Mouse (Mus musculus): ENCODE results near the gene Vgf. TPM values are rescaled to one million over a fixed set of nuclear protein-coding genes. Genes with fewer than 3 reads are reported as not detected.

Vgf gene
- polyA plus RNA-seq, 1 experiment from 2014 or later = 0.14 TPM

- H3K36me3 ChIP-seq (ENCODE audit: control insufficient read depth, insufficient read depth, low read length) = no peaks in the 10 kb centered on the region
- no peak for DNase-seq (ENCODE audit: low spot score)
- no peaks in the 10 kb centered on the region for H3K27me3 ChIP-seq (ENCODE audit: control insufficient read depth, insufficient read depth, low read length)
- H3K4me2 ChIP-seq (replicated peaks; ENCODE audit: low read depth, low read length) = no peak overlapping the region
- no peak overlapping the region for H3K4me3 ChIP-seq (ENCODE audit: low read depth, low read length)
- 41% methylated on average over 6 of the region's 6 CpGs for WGBS
- H3K4me1 ChIP-seq (replicated peaks; ENCODE audit: control insufficient read depth, insufficient read depth, low read length) = no peaks in the 10 kb centered on the region
- H3K27ac ChIP-seq (ENCODE audit: low read depth, low read length) = no peak overlapping the region
- no peaks in the 10 kb centered on the region for H3K9me3 ChIP-seq (ENCODE audit: control insufficient read depth, low read length)
- no peak overlapping the region for H3K9ac ChIP-seq (ENCODE audit: low read depth, low read length)
- ATAC-seq (ENCODE audit: low FRiP score) = no peak
Measured at GRCm38 (mm10) chr5:137051125-137051524, 24.9 kb downstream of the Vgf start.

GRCm38 (mm10) chr5:137051914-137052505, 25.8 kb downstream of the Vgf start:
- 85% methylated on average over 5 of the region's 5 CpGs for WGBS
- Histone ChIP-seq H3K4me3 (ENCODE audit: low read depth, low read length) (no peak overlapping the region), H3K27ac (ENCODE audit: low read depth, low read length) (no peak overlapping the region), H3K4me2 (replicated peaks; ENCODE audit: low read depth, low read length) (no peak overlapping the region), H3K9ac (ENCODE audit: low read depth, low read length) (no peak overlapping the region), H3K27me3 (ENCODE audit: control insufficient read depth, insufficient read depth, low read length) (no peaks in the 10 kb centered on the region), H3K36me3 (ENCODE audit: control insufficient read depth, insufficient read depth, low read length) (no peaks in the 10 kb centered on the region), H3K9me3 (ENCODE audit: control insufficient read depth, low read length) (no peaks in the 10 kb centered on the region), H3K4me1 (replicated peaks; ENCODE audit: control insufficient read depth, insufficient read depth, low read length) (no peaks in the 10 kb centered on the region)
- ATAC-seq (ENCODE audit: low FRiP score) = no peak
- no peak for DNase-seq (ENCODE audit: low spot score)

GRCm38 (mm10) chr5:137054299-137054698, 28.1 kb downstream of the Vgf start:
- Histone ChIP-seq H3K4me3 (ENCODE audit: low read depth, low read length) (no peak overlapping the region), H3K36me3 (ENCODE audit: control insufficient read depth, insufficient read depth, low read length) (no peaks in the 10 kb centered on the region), H3K27me3 (ENCODE audit: control insufficient read depth, insufficient read depth, low read length) (no peaks in the 10 kb centered on the region), H3K9ac (ENCODE audit: low read depth, low read length) (no peak overlapping the region), H3K4me2 (replicated peaks; ENCODE audit: low read depth, low read length) (no peak overlapping the region), H3K9me3 (ENCODE audit: control insufficient read depth, low read length) (no peaks in the 10 kb centered on the region), H3K27ac (ENCODE audit: low read depth, low read length) (no peak overlapping the region), H3K4me1 (replicated peaks; ENCODE audit: control insufficient read depth, insufficient read depth, low read length) (no peaks in the 10 kb centered on the region)
- WGBS = 91% methylated on average over 7 of the region's 7 CpGs
- no peak for ATAC-seq (ENCODE audit: low FRiP score)
- DNase-seq (ENCODE audit: low spot score) = no peak

- Histone ChIP-seq H3K4me1 (replicated peaks; ENCODE audit: control insufficient read depth, insufficient read depth, low read length) (no peaks in the 10 kb centered on the region), H3K4me2 (replicated peaks; ENCODE audit: low read depth, low read length) (no peak overlapping the region), H3K36me3 (ENCODE audit: control insufficient read depth, insufficient read depth, low read length) (no peaks in the 10 kb centered on the region), H3K9ac (ENCODE audit: low read depth, low read length) (no peak overlapping the region), H3K27ac (ENCODE audit: low read depth, low read length) (no peak overlapping the region), H3K4me3 (ENCODE audit: low read depth, low read length) (no peak overlapping the region), H3K27me3 (ENCODE audit: control insufficient read depth, insufficient read depth, low read length) (no peaks in the 10 kb centered on the region), H3K9me3 (ENCODE audit: control insufficient read depth, low read length) (no peaks in the 10 kb centered on the region)
- 83% methylated on average over 5 of the region's 5 CpGs for WGBS
- ATAC-seq (ENCODE audit: low FRiP score) (no peak), DNase-seq (ENCODE audit: low spot score) (no peak)
Measured at GRCm38 (mm10) chr5:137054873-137055272, 28.7 kb downstream of the Vgf start.

- Histone ChIP-seq H3K9me3 (ENCODE audit: control insufficient read depth, low read length) (no peaks in the 10 kb centered on the region), H3K9ac (ENCODE audit: low read depth, low read length) (no peak overlapping the region), H3K36me3 (ENCODE audit: control insufficient read depth, insufficient read depth, low read length) (no peaks in the 10 kb centered on the region), H3K4me3 (ENCODE audit: low read depth, low read length) (no peak overlapping the region), H3K27ac (ENCODE audit: low read depth, low read length) (no peak overlapping the region), H3K27me3 (ENCODE audit: control insufficient read depth, insufficient read depth, low read length) (no peaks in the 10 kb centered on the region), H3K4me2 (replicated peaks; ENCODE audit: low read depth, low read length) (no peak overlapping the region), H3K4me1 (replicated peaks; ENCODE audit: control insufficient read depth, insufficient read depth, low read length) (no peaks in the 10 kb centered on the region)
- ATAC-seq (ENCODE audit: low FRiP score) (no peak), DNase-seq (ENCODE audit: low spot score) (peak; percentile 44)
- WGBS = 20% methylated on average over 11 of the region's 12 CpGs
Measured at GRCm38 (mm10) chr5:137061809-137062481, 35.8 kb downstream of the Vgf start.

GRCm38 (mm10) chr5:137062601-137063000, 36.4 kb downstream of the Vgf start:
- Histone ChIP-seq H3K27me3 (ENCODE audit: control insufficient read depth, insufficient read depth, low read length) (no peaks in the 10 kb centered on the region), H3K4me1 (replicated peaks; ENCODE audit: control insufficient read depth, insufficient read depth, low read length) (no peaks in the 10 kb centered on the region), H3K27ac (ENCODE audit: low read depth, low read length) (no peak overlapping the region), H3K4me2 (replicated peaks; ENCODE audit: low read depth, low read length) (no peak overlapping the region), H3K9ac (ENCODE audit: low read depth, low read length) (no peak overlapping the region), H3K9me3 (ENCODE audit: control insufficient read depth, low read length) (no peaks in the 10 kb centered on the region), H3K36me3 (ENCODE audit: control insufficient read depth, insufficient read depth, low read length) (no peaks in the 10 kb centered on the region), H3K4me3 (ENCODE audit: low read depth, low read length) (no peak overlapping the region)
- 95% methylated on average over 5 of the region's 5 CpGs for WGBS
- ATAC-seq (ENCODE audit: low FRiP score) (no peak), DNase-seq (ENCODE audit: low spot score) (no peak)

- H3K9ac ChIP-seq (ENCODE audit: low read depth, low read length) = no peak overlapping the region
- ATAC-seq (ENCODE audit: low FRiP score) (no peak), DNase-seq (ENCODE audit: low spot score) (no peak)
- H3K4me3 ChIP-seq (ENCODE audit: low read depth, low read length) = no peak overlapping the region
- no peak overlapping the region for H3K4me2 ChIP-seq (replicated peaks; ENCODE audit: low read depth, low read length)
- no peaks in the 10 kb centered on the region for H3K9me3 ChIP-seq (ENCODE audit: control insufficient read depth, low read length)
- 68% methylated on average over 6 of the region's 6 CpGs for WGBS
- no peak overlapping the region for H3K27ac ChIP-seq (ENCODE audit: low read depth, low read length)
- H3K4me1 ChIP-seq (replicated peaks; ENCODE audit: control insufficient read depth, insufficient read depth, low read length) = no peaks in the 10 kb centered on the region
- no peaks in the 10 kb centered on the region for H3K27me3 ChIP-seq (ENCODE audit: control insufficient read depth, insufficient read depth, low read length)
- no peaks in the 10 kb centered on the region for H3K36me3 ChIP-seq (ENCODE audit: control insufficient read depth, insufficient read depth, low read length)
Measured at GRCm38 (mm10) chr5:137065454-137065853, 39.3 kb downstream of the Vgf start.

GRCm38 (mm10) chr5:137065923-137066322, 39.7 kb downstream of the Vgf start:
- H3K27ac ChIP-seq (ENCODE audit: low read depth, low read length) = no peak overlapping the region
- H3K27me3 ChIP-seq (ENCODE audit: control insufficient read depth, insufficient read depth, low read length) = no peaks in the 10 kb centered on the region
- DNase-seq (ENCODE audit: low spot score) = peak; percentile 17
- WGBS = 75% methylated on average over 8 of the region's 8 CpGs
- H3K9ac ChIP-seq (ENCODE audit: low read depth, low read length) = no peak overlapping the region
- no peaks in the 10 kb centered on the region for H3K9me3 ChIP-seq (ENCODE audit: control insufficient read depth, low read length)
- no peaks in the 10 kb centered on the region for H3K36me3 ChIP-seq (ENCODE audit: control insufficient read depth, insufficient read depth, low read length)
- no peaks in the 10 kb centered on the region for H3K4me1 ChIP-seq (replicated peaks; ENCODE audit: control insufficient read depth, insufficient read depth, low read length)
- no peak overlapping the region for H3K4me2 ChIP-seq (replicated peaks; ENCODE audit: low read depth, low read length)
- ATAC-seq (ENCODE audit: low FRiP score) = no peak
- no peak overlapping the region for H3K4me3 ChIP-seq (ENCODE audit: low read depth, low read length)

- WGBS = 73% methylated on average over 4 of the region's 4 CpGs
- H3K27ac ChIP-seq (ENCODE audit: low read depth, low read length) = no peak overlapping the region
- ATAC-seq (ENCODE audit: low FRiP score) (no peak), DNase-seq (ENCODE audit: low spot score) (no peak)
- no peaks in the 10 kb centered on the region for H3K9me3 ChIP-seq (ENCODE audit: control insufficient read depth, low read length)
- no peak overlapping the region for H3K9ac ChIP-seq (ENCODE audit: low read depth, low read length)
- H3K36me3 ChIP-seq (ENCODE audit: control insufficient read depth, insufficient read depth, low read length) = no peaks in the 10 kb centered on the region
- no peaks in the 10 kb centered on the region for H3K4me1 ChIP-seq (replicated peaks; ENCODE audit: control insufficient read depth, insufficient read depth, low read length)
- H3K4me3 ChIP-seq (ENCODE audit: low read depth, low read length) = no peak overlapping the region
- H3K27me3 ChIP-seq (ENCODE audit: control insufficient read depth, insufficient read depth, low read length) = no peaks in the 10 kb centered on the region
- no peak overlapping the region for H3K4me2 ChIP-seq (replicated peaks; ENCODE audit: low read depth, low read length)
Measured at GRCm38 (mm10) chr5:137068711-137069110, 42.5 kb downstream of the Vgf start.
